Mouse (Mus musculus): Measurements from ENCODE around the gene Psmb11. TPM values are rescaled to one million over a fixed set of nuclear protein-coding genes. Genes with fewer than 3 reads are reported as not detected.
A peak's percentile ranks its signal among the peaks of the same experiment; 100 is the strongest.

Psmb11 gene
- polyA plus RNA-seq, 1 experiment from 2014 or later, result 0.06 TPM

DNA sequence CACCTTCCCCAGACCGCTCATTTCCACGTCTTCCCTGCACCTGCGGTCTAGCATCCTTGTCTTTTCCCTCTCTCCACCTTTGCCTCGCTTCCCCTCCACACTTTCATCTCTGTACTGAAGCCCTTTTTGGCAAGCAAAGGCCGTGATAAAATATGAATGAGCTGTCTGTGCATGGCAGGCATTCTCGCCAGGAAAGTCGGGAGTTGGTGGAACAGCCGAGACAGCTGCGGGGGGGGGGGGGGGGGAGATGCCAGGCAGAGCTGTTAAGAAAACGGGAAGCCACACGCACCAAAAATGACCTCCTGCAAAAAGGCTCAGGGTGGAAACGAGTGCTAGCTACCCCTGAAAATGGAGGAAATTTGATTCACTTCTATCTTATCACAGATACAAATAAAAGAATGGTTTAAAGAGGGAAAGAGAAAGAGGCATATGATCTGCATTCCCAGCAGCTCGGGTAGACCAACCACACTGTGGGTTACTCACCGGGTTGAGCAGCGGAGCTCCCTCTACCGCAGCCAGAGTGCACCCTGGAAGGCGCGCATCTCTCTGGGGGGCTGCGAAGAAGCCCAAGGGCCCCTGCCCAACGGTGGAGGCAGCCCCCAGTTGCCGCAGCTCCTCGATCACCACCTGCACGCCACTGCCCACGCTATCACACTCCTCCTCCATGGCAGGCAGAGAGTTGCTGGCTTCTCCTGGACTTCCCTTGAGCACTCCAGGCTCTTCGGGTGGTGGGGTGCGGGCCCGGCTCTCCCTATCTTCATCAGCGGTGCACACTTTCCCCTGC lies 26.4 kb upstream of the Psmb11 start:
- no peaks in the 10 kb centered on the region for H3K27me3 ChIP-seq (ENCODE audit: control insufficient read depth, insufficient read depth, low read length)
- ATAC-seq (ENCODE audit: insufficient number of reproducible peaks, insufficient read depth, low FRiP score, low read depth), result no peak
- WGBS, result 63% methylated on average over 28 of the region's 28 CpGs
- H3K4me1 ChIP-seq (ENCODE audit: control insufficient read depth, insufficient read depth, low read length), result no peaks in the 10 kb centered on the region
- peaks cover 5% of the 10 kb centered on the region; the same call in 1 of the 2 replicates for H3K36me3 ChIP-seq (ENCODE audit: control insufficient read depth, insufficient read depth, low read length)
- no peak overlapping the region for H3K27ac ChIP-seq (ENCODE audit: low read length)
- H3K4me2 ChIP-seq (replicated peaks; ENCODE audit: low read depth, low read length), result no peak overlapping the region
- no peaks in the 10 kb centered on the region for H3K9me3 ChIP-seq (ENCODE audit: control insufficient read depth, low read depth, low read length)
- H3K9ac ChIP-seq (replicated peaks; ENCODE audit: low read depth, low read length), result no peak overlapping the region
- no peak overlapping the region for H3K4me3 ChIP-seq (ENCODE audit: low read depth, low read length)

DNA sequence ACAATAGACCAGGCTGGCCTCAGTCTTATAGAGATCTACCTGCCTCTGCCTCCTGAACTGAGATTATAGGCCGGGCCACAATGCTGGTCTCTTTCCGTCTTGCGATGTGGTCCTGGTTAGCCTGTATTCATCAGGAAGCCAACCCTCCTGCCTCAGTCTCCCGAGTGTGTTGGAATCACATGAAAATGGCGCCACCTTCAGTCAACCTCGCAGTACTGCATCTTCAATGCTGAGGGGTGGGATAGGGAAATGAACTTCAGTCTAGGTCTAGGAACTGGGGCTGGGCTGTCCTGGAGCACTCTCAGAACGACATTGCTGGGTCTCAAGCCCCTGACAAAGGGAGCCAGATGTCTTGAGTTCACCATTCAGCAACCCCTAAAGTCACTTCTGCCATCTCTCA lies 24.1 kb upstream of the Psmb11 start:
- H3K4me2 ChIP-seq (replicated peaks; ENCODE audit: low read depth, low read length), result no peak overlapping the region
- H3K4me1 ChIP-seq (ENCODE audit: control insufficient read depth, insufficient read depth, low read length), result no peaks in the 10 kb centered on the region
- peaks cover 5% of the 10 kb centered on the region; the same call in 1 of the 2 replicates for H3K36me3 ChIP-seq (ENCODE audit: control insufficient read depth, insufficient read depth, low read length)
- WGBS, result 75% methylated on average over 7 of the region's 7 CpGs
- ATAC-seq (ENCODE audit: insufficient number of reproducible peaks, insufficient read depth, low FRiP score, low read depth), result no peak
- no peak overlapping the region for H3K27ac ChIP-seq (ENCODE audit: low read length)
- H3K27me3 ChIP-seq (ENCODE audit: control insufficient read depth, insufficient read depth, low read length), result no peaks in the 10 kb centered on the region
- no peak overlapping the region for H3K9ac ChIP-seq (replicated peaks; ENCODE audit: low read depth, low read length)
- H3K4me3 ChIP-seq (ENCODE audit: low read depth, low read length), result no peak overlapping the region
- no peaks in the 10 kb centered on the region for H3K9me3 ChIP-seq (ENCODE audit: control insufficient read depth, low read depth, low read length)

DNA sequence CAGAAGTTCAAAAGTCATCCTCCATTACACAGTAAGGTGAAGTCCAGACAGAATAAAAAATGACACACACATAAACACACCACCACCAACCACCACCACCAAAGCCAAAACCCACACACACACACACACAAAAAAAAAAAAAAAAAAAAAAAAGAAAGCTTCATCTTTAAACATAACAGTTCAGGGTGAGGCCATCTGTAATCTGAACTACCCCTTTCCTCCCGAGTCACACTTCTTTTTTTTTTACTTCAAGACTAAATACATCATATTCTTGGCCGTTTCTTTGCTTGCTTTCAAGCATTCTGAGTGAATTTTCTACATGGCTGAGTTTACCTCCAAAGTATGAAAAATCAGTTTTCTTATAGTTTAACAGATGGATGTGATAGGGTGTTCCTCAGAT lies 19.6 kb upstream of the Psmb11 start:
- Histone ChIP-seq H3K27me3 (ENCODE audit: control insufficient read depth, insufficient read depth, low read length) (no peaks in the 10 kb centered on the region), H3K27ac (ENCODE audit: low read length) (no peak overlapping the region), H3K9me3 (ENCODE audit: control insufficient read depth, low read depth, low read length) (no peaks in the 10 kb centered on the region), H3K4me3 (ENCODE audit: low read depth, low read length) (no peak overlapping the region), H3K4me1 (ENCODE audit: control insufficient read depth, insufficient read depth, low read length) (peaks cover 15% of the 10 kb centered on the region; the same call in 1 of the 2 replicates), H3K36me3 (ENCODE audit: control insufficient read depth, insufficient read depth, low read length) (no peaks in the 10 kb centered on the region; the same call in 1 of the 2 replicates), H3K4me2 (replicated peaks; ENCODE audit: low read depth, low read length) (no peak overlapping the region), H3K9ac (replicated peaks; ENCODE audit: low read depth, low read length) (no peak overlapping the region)
- no peak for ATAC-seq (ENCODE audit: insufficient number of reproducible peaks, insufficient read depth, low FRiP score, low read depth)
- WGBS, result 43% methylated on average over 2 of the region's 2 CpGs

DNA sequence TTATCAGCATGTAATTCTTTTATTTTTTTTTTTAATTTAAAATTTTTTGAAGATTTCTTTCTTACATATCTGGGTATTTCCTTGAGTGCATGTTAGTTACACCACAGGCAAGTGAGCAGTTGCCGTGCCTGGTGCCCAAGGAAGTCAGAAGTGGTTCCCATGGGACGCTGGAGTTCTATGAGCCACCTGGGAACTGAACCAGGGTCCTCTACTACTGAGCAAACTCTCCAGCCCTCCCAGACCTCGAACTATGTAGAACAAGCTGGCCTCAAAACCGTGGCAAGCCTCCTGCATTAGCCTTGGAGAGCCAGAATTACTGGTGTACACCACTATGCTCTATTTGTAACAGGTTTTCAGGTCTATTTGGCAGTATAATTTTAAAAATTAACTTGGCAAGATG lies 18.6 kb upstream of the Psmb11 start:
- H3K4me3 ChIP-seq (ENCODE audit: low read depth, low read length), result peak overlapping the region; percentile 52
- peak overlapping the region; percentile 89 for H3K27ac ChIP-seq (ENCODE audit: low read length)
- 36% methylated on average over 4 of the region's 4 CpGs for WGBS
- H3K36me3 ChIP-seq (ENCODE audit: control insufficient read depth, insufficient read depth, low read length), result no peaks in the 10 kb centered on the region; the same call in 1 of the 2 replicates
- peak overlapping the region; percentile 45 for H3K4me2 ChIP-seq (replicated peaks; ENCODE audit: low read depth, low read length)
- peaks cover 18% of the 10 kb centered on the region; the same call in 1 of the 2 replicates for H3K4me1 ChIP-seq (ENCODE audit: control insufficient read depth, insufficient read depth, low read length)
- no peaks in the 10 kb centered on the region for H3K9me3 ChIP-seq (ENCODE audit: control insufficient read depth, low read depth, low read length)
- no peaks in the 10 kb centered on the region for H3K27me3 ChIP-seq (ENCODE audit: control insufficient read depth, insufficient read depth, low read length)
- no peak overlapping the region for H3K9ac ChIP-seq (replicated peaks; ENCODE audit: low read depth, low read length)
- no peak for ATAC-seq (ENCODE audit: insufficient number of reproducible peaks, insufficient read depth, low FRiP score, low read depth)

DNA sequence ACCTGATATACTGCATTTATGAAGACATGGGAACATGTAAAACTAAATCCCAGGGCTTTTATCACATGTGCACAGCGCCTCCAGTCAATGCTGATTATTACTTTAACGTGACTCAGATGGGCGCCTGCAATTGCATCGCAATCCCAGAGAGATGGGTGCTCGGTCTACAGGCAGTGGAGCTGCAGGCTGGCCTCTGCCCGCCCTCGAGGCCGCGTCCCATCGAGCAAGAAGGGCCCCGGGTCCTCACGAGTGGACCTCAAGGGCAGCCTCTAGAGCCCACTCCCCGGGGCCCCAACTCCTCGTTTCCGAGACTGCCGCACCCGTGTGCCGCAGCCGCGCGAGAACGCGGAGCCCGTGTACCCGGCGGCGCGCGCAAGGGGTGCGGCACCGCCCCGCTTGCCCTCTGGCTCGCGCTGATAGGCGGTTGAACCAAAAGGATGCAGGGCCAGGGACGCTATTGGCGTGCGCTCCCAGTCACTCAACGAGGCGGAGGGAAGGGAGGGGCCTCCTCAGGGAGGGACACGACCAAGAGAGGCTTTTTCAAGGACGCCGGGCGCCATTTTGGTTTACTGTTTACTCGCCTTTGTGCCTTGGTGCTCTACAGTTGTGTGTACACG lies 18.1 kb upstream of the Psmb11 start:
- H3K4me3 ChIP-seq (ENCODE audit: low read depth, low read length), result peak overlapping the region; percentile 52
- H3K4me2 ChIP-seq (replicated peaks; ENCODE audit: low read depth, low read length), result peak overlapping the region; percentile 45
- H3K27ac ChIP-seq (ENCODE audit: low read length), result peak overlapping the region; percentile 89
- H3K4me1 ChIP-seq (ENCODE audit: control insufficient read depth, insufficient read depth, low read length), result peaks cover 18% of the 10 kb centered on the region; the same call in 1 of the 2 replicates
- H3K9me3 ChIP-seq (ENCODE audit: control insufficient read depth, low read depth, low read length), result no peaks in the 10 kb centered on the region
- H3K36me3 ChIP-seq (ENCODE audit: control insufficient read depth, insufficient read depth, low read length), result no peaks in the 10 kb centered on the region; the same call in 1 of the 2 replicates
- ATAC-seq (ENCODE audit: insufficient number of reproducible peaks, insufficient read depth, low FRiP score, low read depth), result peak; percentile 99
- no peaks in the 10 kb centered on the region for H3K27me3 ChIP-seq (ENCODE audit: control insufficient read depth, insufficient read depth, low read length)
- under 1% methylated on average over 46 of the region's 46 CpGs for WGBS
- H3K9ac ChIP-seq (replicated peaks; ENCODE audit: low read depth, low read length), result peak overlapping the region; percentile 47; the same call in 1 of the 2 replicates

DNA sequence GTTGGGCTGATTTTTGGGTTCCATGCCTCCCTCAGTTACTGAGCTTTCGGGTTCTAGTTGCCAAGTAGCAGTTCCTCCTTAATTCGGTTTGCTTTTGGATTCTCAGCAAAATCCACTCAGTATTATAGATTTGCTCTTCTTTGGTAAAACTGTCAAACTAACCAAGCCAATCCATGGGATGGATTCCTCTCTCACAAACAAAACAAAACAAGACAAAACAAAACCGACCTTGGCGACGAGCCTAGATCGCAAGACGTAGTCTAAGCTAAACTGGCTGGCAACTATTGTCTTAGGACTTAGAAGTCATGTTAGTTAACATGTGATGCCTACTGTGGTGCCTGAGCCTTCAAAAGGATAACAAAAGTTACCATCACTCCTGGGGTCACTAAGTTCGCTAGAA lies 17.5 kb upstream of the Psmb11 start:
- WGBS, result 84% methylated on average over 8 of the region's 8 CpGs
- H3K4me2 ChIP-seq (replicated peaks; ENCODE audit: low read depth, low read length), result peak overlapping the region; percentile 45
- H3K27me3 ChIP-seq (ENCODE audit: control insufficient read depth, insufficient read depth, low read length), result no peaks in the 10 kb centered on the region
- peaks cover 18% of the 10 kb centered on the region; the same call in 1 of the 2 replicates for H3K4me1 ChIP-seq (ENCODE audit: control insufficient read depth, insufficient read depth, low read length)
- H3K27ac ChIP-seq (ENCODE audit: low read length), result peak overlapping the region; percentile 76
- H3K9ac ChIP-seq (replicated peaks; ENCODE audit: low read depth, low read length), result no peak overlapping the region
- ATAC-seq (ENCODE audit: insufficient number of reproducible peaks, insufficient read depth, low FRiP score, low read depth), result no peak
- no peaks in the 10 kb centered on the region for H3K9me3 ChIP-seq (ENCODE audit: control insufficient read depth, low read depth, low read length)
- H3K36me3 ChIP-seq (ENCODE audit: control insufficient read depth, insufficient read depth, low read length), result no peaks in the 10 kb centered on the region; the same call in 1 of the 2 replicates
- peak overlapping the region; percentile 52 for H3K4me3 ChIP-seq (ENCODE audit: low read depth, low read length)

DNA sequence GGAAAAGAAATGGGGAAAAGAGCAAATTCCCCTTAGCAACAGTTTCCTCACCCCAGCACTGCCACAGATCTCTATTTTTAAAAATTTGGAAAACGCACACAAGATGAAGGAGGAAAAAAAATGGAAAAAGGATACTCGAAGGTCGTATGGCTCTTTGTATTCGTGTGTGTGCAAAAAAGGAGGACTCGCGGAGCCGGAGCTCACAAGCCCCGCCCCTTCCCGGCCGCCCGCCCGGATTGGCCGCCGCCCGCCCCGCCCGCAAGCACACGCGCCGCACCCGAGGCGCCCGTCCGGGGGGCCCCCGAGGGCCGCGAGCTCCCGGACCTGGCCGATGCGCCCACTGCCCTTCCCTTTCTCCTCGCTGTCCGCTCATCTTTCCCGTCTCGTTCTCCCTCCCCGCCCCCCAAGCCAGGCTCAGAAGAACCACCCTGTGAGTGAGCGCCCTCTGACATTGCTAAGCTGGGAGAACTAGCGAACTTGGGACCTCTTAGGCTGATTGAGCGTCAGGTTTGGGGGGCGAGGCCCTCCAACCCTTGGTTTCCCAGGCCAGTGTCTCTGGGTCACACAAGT lies 15.4 kb upstream of the Psmb11 start, which contains the start of gene 4931414P19Rik:
TSS of gene 4931414P19Rik (minus strand) at position 242 of the 570 bp plus-strand sequence.
- Histone ChIP-seq H3K27ac (ENCODE audit: low read length) (peak within 1 kb of the TSS; percentile 76; the same call in 1 of the 2 replicates), H3K9me3 (ENCODE audit: control insufficient read depth, low read depth, low read length) (no peaks in the 10 kb centered on the region), H3K36me3 (ENCODE audit: control insufficient read depth, insufficient read depth, low read length) (no peaks in the 10 kb centered on the region), H3K9ac (replicated peaks; ENCODE audit: low read depth, low read length) (peak within 1 kb of the TSS; percentile 36; the same call in 1 of the 2 replicates), H3K4me1 (ENCODE audit: control insufficient read depth, insufficient read depth, low read length) (peaks cover 18% of the 10 kb centered on the region; the same call in 1 of the 2 replicates), H3K27me3 (ENCODE audit: control insufficient read depth, insufficient read depth, low read length) (no peaks in the 10 kb centered on the region), H3K4me3 (ENCODE audit: low read depth, low read length) (peak within 1 kb of the TSS; percentile 50), H3K4me2 (replicated peaks; ENCODE audit: low read depth, low read length) (peak within 1 kb of the TSS; percentile 67)
- WGBS, result under 1% methylated on average over 38 of the region's 39 CpGs
- peak; percentile 63 for ATAC-seq (ENCODE audit: insufficient number of reproducible peaks, insufficient read depth, low FRiP score, low read depth)

DNA sequence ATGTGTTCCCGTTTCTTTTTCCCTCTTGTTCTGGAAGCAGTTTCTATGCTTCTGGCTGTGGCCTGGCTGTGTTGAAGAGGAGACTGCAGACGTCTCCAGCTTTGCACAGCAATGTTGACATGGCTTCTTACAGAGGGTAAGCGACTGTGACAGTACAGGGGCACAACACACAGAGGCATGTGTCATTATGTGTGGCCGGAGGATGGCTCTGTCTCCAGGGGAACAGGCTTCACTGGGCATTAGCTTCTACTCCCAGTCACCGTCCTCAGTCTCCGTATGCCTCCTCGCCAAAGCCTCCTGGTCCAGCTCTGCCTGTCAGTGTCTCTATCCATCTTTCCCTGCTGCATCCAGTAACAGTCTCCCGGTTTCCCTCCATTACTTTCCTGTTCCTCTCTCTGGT lies 14.0 kb upstream of the Psmb11 start:
- Histone ChIP-seq H3K4me1 (ENCODE audit: control insufficient read depth, insufficient read depth, low read length) (peaks cover 18% of the 10 kb centered on the region; the same call in 1 of the 2 replicates), H3K9me3 (ENCODE audit: control insufficient read depth, low read depth, low read length) (no peaks in the 10 kb centered on the region), H3K9ac (replicated peaks; ENCODE audit: low read depth, low read length) (no peak overlapping the region), H3K4me2 (replicated peaks; ENCODE audit: low read depth, low read length) (no peak overlapping the region), H3K27me3 (ENCODE audit: control insufficient read depth, insufficient read depth, low read length) (no peaks in the 10 kb centered on the region), H3K36me3 (ENCODE audit: control insufficient read depth, insufficient read depth, low read length) (no peaks in the 10 kb centered on the region; the same call in 1 of the 2 replicates), H3K27ac (ENCODE audit: low read length) (0 out of 2 replicates have a peak overlapping the region, but pooled peaks have one; percentile 48), H3K4me3 (ENCODE audit: low read depth, low read length) (no peak overlapping the region)
- no peak for ATAC-seq (ENCODE audit: insufficient number of reproducible peaks, insufficient read depth, low FRiP score, low read depth)
- 42% methylated on average over 8 of the region's 8 CpGs for WGBS

All from stomach, embryonic 14.5 days (tissue).